Comparison of ENCODE assay signal across 7 mouse cellular contexts in the genomic region with DNA sequence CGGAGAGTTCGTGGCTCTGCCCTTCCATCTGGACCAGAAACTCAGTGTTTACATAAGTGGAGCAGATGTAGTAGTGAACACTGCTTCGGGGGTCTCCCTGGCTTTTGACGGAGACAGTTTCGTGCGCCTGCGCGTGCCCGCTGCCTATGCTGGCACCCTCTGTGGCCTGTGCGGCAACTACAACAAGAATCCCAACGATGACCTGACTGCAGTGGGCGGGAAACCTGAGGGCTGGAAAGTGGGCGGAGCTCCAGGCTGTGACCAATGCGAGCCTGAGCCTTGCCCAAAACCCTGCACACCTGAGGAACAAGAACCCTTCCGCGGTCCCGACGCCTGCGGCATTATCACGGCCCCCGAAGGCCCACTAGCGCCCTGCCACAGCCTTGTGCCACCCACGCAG. TPM values are rescaled to one million over a fixed set of nuclear protein-coding genes. Genes with fewer than 3 reads are reported as not detected.
DNase-seq lines count a peak whose midpoint lies in the region; ATAC-seq and TF ChIP-seq lines count a peak whose summit lies in the region.

No protein-coding gene starts in this region.

- peak; percentile 31 for DNase-seq in brain, embryonic 14.5 days (ENCODE audit: low read depth)
- peak; percentile 56 to 77 for DNase-seq in kidney, postnatal 36 days
- DNase-seq in midbrain, embryonic 14.5 days = peak; percentile 52
- no peak for DNase-seq in left cerebral cortex, adult 2 months (ENCODE audit: extremely low spot score in 1 of 2, low spot score in 2 of 2)
- no peak for DNase-seq in left cerebral cortex, postnatal 10 days (ENCODE audit: extremely low spot score in 1 of 2, low spot score in 2 of 2)

- H3K9me3 ChIP-seq in ES-Bruce4 (replicated peaks; ENCODE audit: control insufficient read depth, insufficient read depth, low read length, poor library complexity, severe bottlenecking) = no peaks in the 10 kb centered on the region
- H3K9me3 ChIP-seq in heart, embryonic 16.5 days (replicated peaks; ENCODE audit: control insufficient read depth, low read length) = peaks cover 2% of the 10 kb centered on the region; the same call in 1 of the 2 replicates
- no peaks in the 10 kb centered on the region for H3K9me3 ChIP-seq in midbrain, embryonic 14.5 days (ENCODE audit: control insufficient read depth, low read length)

- ATAC-seq in heart, embryonic 16.5 days (replicated peaks; ENCODE audit: extremely low read depth, insufficient read depth, low FRiP score) = no peak; the same call in 1 of the 2 replicates
- ATAC-seq in midbrain, embryonic 14.5 days (ENCODE audit: low FRiP score, low TSS enrichment) = no peak

- intact Hi-C loops in left cerebral cortex, adult 2 months (cut with DNase I) = loop anchor here (5.0 kb wide), 1 partner anchor 53 kb away; no protein-coding TSS in a partner anchor
- intact Hi-C loops in left cerebral cortex, postnatal 10 days (cut with DNase I) = loop anchor here (5.0 kb wide), 1 partner anchor 52 kb away; a partner anchor contains a TSS

- TF ChIP-seq EP300 in ES-Bruce4 (IDR thresholded peaks at IDR 0.05; ENCODE audit: insufficient read depth, low read depth, low read length) = no peak

- 4% methylated on average over 23 of the region's 23 CpGs for WGBS in heart, embryonic 16.5 days
- 10% methylated on average over 23 of the region's 23 CpGs for WGBS in midbrain, embryonic 14.5 days

- peak overlapping the region; percentile 15; the same call in 1 of the 2 replicates for H3K4me3 ChIP-seq in ES-Bruce4 (ENCODE audit: low read depth, low read length)
- H3K4me3 ChIP-seq in heart, embryonic 16.5 days (ENCODE audit: low read length) = peak overlapping the region; percentile 24; the same call in 1 of the 2 replicates
- H3K4me3 ChIP-seq in midbrain, embryonic 14.5 days (replicated peaks; ENCODE audit: low read depth, low read length) = 0 out of 2 replicates have a peak overlapping the region, but pooled peaks have one; percentile 15
- no peak overlapping the region for H3K4me3 ChIP-seq in left cerebral cortex, adult 2 months

- no peak for TF ChIP-seq CTCF in ES-Bruce4 (IDR thresholded peaks at IDR 0.05; ENCODE audit: low read depth, low read length)
- TF ChIP-seq CTCF in brain, embryonic 14.5 days (IDR thresholded peaks at IDR 0.05; ENCODE audit: borderline replicate concordance, extremely low read depth, insufficient read depth, insufficient read length) = no peak
- TF ChIP-seq CTCF in left cerebral cortex, adult 2 months (IDR thresholded peaks at IDR 0.05) = no peak; the same call in 1 of the 2 replicates

- no peak overlapping the region for H3K27ac ChIP-seq in ES-Bruce4 (ENCODE audit: insufficient read depth, low read length)
- no peak overlapping the region for H3K27ac ChIP-seq in heart, embryonic 16.5 days (ENCODE audit: low read length)
- no peak overlapping the region for H3K27ac ChIP-seq in midbrain, embryonic 14.5 days (replicated peaks; ENCODE audit: low read depth, low read length)
- H3K27ac ChIP-seq in left cerebral cortex, adult 2 months = no peak overlapping the region

- H3K4me2 ChIP-seq in heart, embryonic 16.5 days (ENCODE audit: low read depth, low read length) = peak overlapping the region; percentile 56
- H3K4me2 ChIP-seq in midbrain, embryonic 14.5 days (ENCODE audit: low read length) = peak overlapping the region; percentile 45

- H3K9ac ChIP-seq in ES-Bruce4 (ENCODE audit: low read depth, poor library complexity, severe bottlenecking) = no peak overlapping the region
- no peak overlapping the region for H3K9ac ChIP-seq in heart, embryonic 16.5 days (ENCODE audit: low read length)
- H3K9ac ChIP-seq in midbrain, embryonic 14.5 days (replicated peaks; ENCODE audit: low read length) = no peak overlapping the region

- no peak for TF ChIP-seq POLR2A in ES-Bruce4 (IDR thresholded peaks at IDR 0.05; ENCODE audit: insufficient read depth, low read length)
- TF ChIP-seq POLR2A in brain, embryonic 14.5 days (IDR thresholded peaks at IDR 0.05; ENCODE audit: borderline replicate concordance, extremely low read depth, insufficient read depth, insufficient read length, poor library complexity, severe bottlenecking) = no peak

- H3K36me3 ChIP-seq in ES-Bruce4 (ENCODE audit: control insufficient read depth, insufficient read depth, low read length, poor library complexity, severe bottlenecking) = no peaks in the 10 kb centered on the region
- H3K36me3 ChIP-seq in heart, embryonic 16.5 days (ENCODE audit: control insufficient read depth, insufficient read depth) = no peaks in the 10 kb centered on the region
- no peaks in the 10 kb centered on the region for H3K36me3 ChIP-seq in midbrain, embryonic 14.5 days (ENCODE audit: control insufficient read depth, insufficient read depth, low read length)

- H3K27me3 ChIP-seq in ES-Bruce4 (ENCODE audit: control insufficient read depth, insufficient read depth, low read length, poor library complexity, severe bottlenecking) = no peaks in the 10 kb centered on the region
- no peaks in the 10 kb centered on the region for H3K27me3 ChIP-seq in heart, embryonic 16.5 days (ENCODE audit: control insufficient read depth, insufficient read depth, low read length)
- H3K27me3 ChIP-seq in midbrain, embryonic 14.5 days (ENCODE audit: control insufficient read depth, insufficient read depth, low read length) = no peaks in the 10 kb centered on the region

- no peaks in the 10 kb centered on the region for H3K4me1 ChIP-seq in ES-Bruce4 (ENCODE audit: control insufficient read depth, insufficient read depth, low read length)
- no peaks in the 10 kb centered on the region for H3K4me1 ChIP-seq in heart, embryonic 16.5 days (ENCODE audit: control insufficient read depth, insufficient read depth, low read length)
- H3K4me1 ChIP-seq in midbrain, embryonic 14.5 days (ENCODE audit: control insufficient read depth, insufficient read depth, low read length) = no peaks in the 10 kb centered on the region

RNA-seq across cellular contexts. Expression of a gene that starts 24.6 kb away (rescaled TPM):
- polyA plus RNA-seq in ES-Bruce4 (2011; ENCODE audit: insufficient read depth, insufficient read length, low read depth, missing spikeins) = 0.13 TPM in 1 of 2 replicates, not detected in the other
- polyA plus RNA-seq in brain, embryonic 14.5 days (2012; rRNA removed) = 0.04 and 0.05 TPM in 2 replicates
- polyA plus RNA-seq in heart, embryonic 16.5 days (2015; fragmentation: Nextera tagmentation; extraction: Ambion mirVana) = 0.05 and 0.12 TPM in 2 replicates
- polyA plus RNA-seq in midbrain, embryonic 14.5 days (2014; fragmentation: Nextera tagmentation; extraction: Ambion mirVana) = 0.04 TPM in 2 replicates
- under 1 TPM in 1 of 2 experiments, not detected in 1; 0.09 TPM for total RNA-seq in left cerebral cortex, adult 2 months (2021)
- total RNA-seq in left cerebral cortex, postnatal 10 days (2021) = not detected

RNA-seq across cellular contexts. Expression of a gene that starts 33.6 kb away (rescaled TPM):
- 0.84 and 1.2 TPM in 2 replicates for polyA plus RNA-seq in ES-Bruce4 (2011; ENCODE audit: insufficient read depth, insufficient read length, low read depth, missing spikeins)
- 0.20 and 0.22 TPM in 2 replicates for polyA plus RNA-seq in brain, embryonic 14.5 days (2012; rRNA removed)
- polyA plus RNA-seq in heart, embryonic 16.5 days (2015; fragmentation: Nextera tagmentation; extraction: Ambion mirVana) = 0.65 and 3.8 TPM in 2 replicates
- polyA plus RNA-seq in midbrain, embryonic 14.5 days (2014; fragmentation: Nextera tagmentation; extraction: Ambion mirVana) = 0.08 and 0.25 TPM in 2 replicates
- under 1 TPM; 0.26 to 0.36 TPM for total RNA-seq in left cerebral cortex, adult 2 months (2021)
- under 1 TPM; 0.15 to 0.36 TPM for total RNA-seq in left cerebral cortex, postnatal 10 days (2021)

RNA-seq across cellular contexts. Expression of a gene that starts 54.8 kb away (rescaled TPM):
- polyA plus RNA-seq in ES-Bruce4 (2011; ENCODE audit: insufficient read depth, insufficient read length, low read depth, missing spikeins) = 134 and 143 TPM in 2 replicates
- 228 and 275 TPM in 2 replicates for polyA plus RNA-seq in brain, embryonic 14.5 days (2012; rRNA removed)
- 228 and 238 TPM in 2 replicates for polyA plus RNA-seq in heart, embryonic 16.5 days (2015; fragmentation: Nextera tagmentation; extraction: Ambion mirVana)
- 275 and 305 TPM in 2 replicates for polyA plus RNA-seq in midbrain, embryonic 14.5 days (2014; fragmentation: Nextera tagmentation; extraction: Ambion mirVana)
- 100 to 1,000 TPM; 127 to 130 TPM for total RNA-seq in left cerebral cortex, adult 2 months (2021)
- 100 to 1,000 TPM; 128 to 135 TPM for total RNA-seq in left cerebral cortex, postnatal 10 days (2021)

Comparison
In these comparisons a context has a peak if more than half of its experiments do, and no peak if none do; other contexts are left out.
1. DNase-seq: peak in brain, embryonic 14.5 days (single experiment), kidney, postnatal 36 days (2 of 2) and midbrain, embryonic 14.5 days (single experiment); none in left cerebral cortex, adult 2 months (0 of 2) and left cerebral cortex, postnatal 10 days (0 of 2).